Mouse (Mus musculus) 416B (cell line): Measurements from ENCODE around the gene Olfr547.

ENCODE experiments used
- DNase-seq: peaks from one replicate; pipeline ENCODE4 v3.0.0; 2011; ENCODE audit warnings: low read depth

Olfr547 gene

DNA sequence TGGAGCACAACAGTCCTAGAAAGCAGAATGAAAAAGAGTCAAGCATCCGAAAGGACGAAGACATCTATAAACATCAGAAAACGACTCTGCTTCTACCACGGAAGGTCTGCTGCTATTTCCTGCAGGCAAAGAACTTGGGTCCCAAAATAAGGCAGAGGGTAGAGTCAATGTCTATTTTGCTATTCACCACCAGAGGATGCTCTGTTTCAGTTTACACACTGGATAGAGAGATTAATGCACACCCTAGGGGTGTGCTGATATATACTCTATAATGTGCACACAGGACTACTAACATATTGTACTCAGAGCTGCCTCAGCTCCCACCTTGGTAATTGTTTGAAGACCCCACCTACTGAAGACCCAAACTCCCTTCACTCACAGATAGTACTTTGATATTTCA is 31.7 kb downstream of the Olfr547 start:
- DNase-seq: peak; percentile 45

DNA sequence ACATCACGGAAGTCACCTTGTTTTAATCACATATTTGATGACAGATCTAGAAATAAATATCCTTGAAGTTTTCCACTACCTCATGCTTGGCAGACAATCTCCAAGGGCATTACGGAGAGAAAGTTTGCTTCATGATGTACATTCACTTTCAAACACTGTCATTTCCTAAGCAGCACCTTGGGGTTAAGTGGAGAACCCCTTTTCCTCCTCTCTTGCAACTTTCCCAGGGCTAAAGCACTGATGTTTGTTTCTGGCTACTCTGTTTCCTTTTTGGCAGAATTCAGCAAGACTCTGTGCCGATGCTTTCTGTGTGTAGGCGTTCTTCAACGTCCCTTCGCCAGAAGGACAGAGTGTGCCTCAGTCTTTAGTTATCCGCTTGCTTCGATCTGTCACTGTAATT is 36.6 kb downstream of the Olfr547 start, which contains the start of gene Olfr550:
Gene Olfr550, plus strand, starts transcription at position 301 of the 400 bp plus-strand sequence.
- no peak for DNase-seq

DNA sequence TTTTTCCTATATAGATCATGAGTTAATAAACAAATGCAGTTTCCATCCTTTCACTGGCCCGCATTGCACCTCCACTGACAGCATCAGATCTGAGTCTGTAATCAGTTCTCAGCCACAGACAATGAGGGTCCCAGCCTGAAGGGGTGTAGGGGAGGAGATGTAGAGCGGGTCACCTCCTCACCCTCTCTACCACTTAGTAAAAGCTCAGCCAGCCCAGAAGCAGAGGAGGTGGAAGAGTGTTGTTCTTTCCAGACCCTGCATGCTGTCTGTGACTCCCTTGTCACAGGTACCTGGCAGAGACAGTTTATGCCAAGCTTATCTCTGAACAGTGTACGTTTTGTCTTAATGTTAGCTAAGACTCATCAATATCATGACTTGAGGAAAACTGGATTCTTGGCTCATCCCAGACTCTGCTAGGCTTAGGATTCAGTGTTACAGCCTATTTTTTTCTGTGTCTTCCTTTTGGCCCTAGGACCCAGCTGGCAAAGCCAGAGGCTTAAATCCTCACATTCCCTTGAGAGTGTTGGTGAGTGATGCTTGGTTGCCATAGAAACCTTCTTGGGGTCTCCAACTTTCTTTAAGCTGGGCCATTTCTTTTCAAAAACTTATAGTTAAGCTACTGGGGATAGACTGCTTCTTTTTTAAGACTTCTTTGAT is 38.8 kb downstream of the Olfr547 start:
- no peak for DNase-seq

DNA sequence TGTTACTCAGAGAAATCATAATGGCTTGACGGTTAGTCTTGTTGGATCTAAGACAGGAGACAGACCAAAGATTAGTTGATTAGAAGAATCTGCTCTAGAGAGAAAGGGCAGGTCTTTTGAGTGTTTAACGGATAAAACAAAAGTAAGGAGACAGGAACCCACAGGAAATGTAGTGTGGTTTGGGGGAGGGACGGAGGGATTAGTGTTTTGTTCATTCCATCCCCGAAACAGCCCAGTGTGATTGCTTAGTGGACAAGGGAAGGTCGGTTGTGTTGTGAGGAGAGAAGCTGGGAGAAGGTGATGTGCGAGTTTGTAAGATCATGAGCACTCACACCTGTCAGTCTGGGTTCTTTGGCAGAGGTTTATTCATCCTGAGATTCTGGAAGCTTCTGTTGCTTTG is 41.4 kb downstream of the Olfr547 start:
- DNase-seq: peak; percentile 46
